Mouse (Mus musculus) limb, embryonic 13.5 days (tissue): ENCODE data around the gene Kcnmb2. TPM values are rescaled to one million over a fixed set of nuclear protein-coding genes. Genes with fewer than 3 reads are reported as not detected.
A peak's percentile ranks its signal among the peaks of the same experiment; 100 is the strongest.

Experiments used
- ATAC-seq: fragments of 200-750 bp; cut with Nextera tagmentation; 2 replicates; pipeline ENCODE4 v1.8.0; 2017; ENCODE audit warnings: low read depth, moderate number of reproducible peaks, moderate TSS enrichment; ENCODE audit not compliant: low FRiP score
- H3K27ac ChIP-seq: fragments of 300-500 bp; sonication (generic); 2 replicates; pipeline ENCODE4 v1.5.1; 2015; ENCODE audit warnings: inconsistent platforms, mild to moderate bottlenecking, moderate library complexity
- H3K27me3 ChIP-seq: fragments of 300-500 bp; sonication (generic); 2 replicates; pipeline ENCODE4 v1.6.1; 2015; ENCODE audit warnings: mild to moderate bottlenecking, inconsistent platforms
- H3K36me3 ChIP-seq: fragments of 300-500 bp; sonication (generic); 2 replicates; pipeline ENCODE4 v1.6.1; 2015; ENCODE audit warnings: inconsistent platforms, mild to moderate bottlenecking, moderate library complexity
- H3K4me1 ChIP-seq: fragments of 300-500 bp; sonication (generic); 2 replicates; pipeline ENCODE4 v1.6.1; 2015; ENCODE audit warnings: inconsistent platforms
- H3K4me2 ChIP-seq: fragments of 300-500 bp; sonication (generic); replicated peaks from 2 replicates; pipeline ENCODE4 v1.6.1; 2015; ENCODE audit warnings: inconsistent platforms, mild to moderate bottlenecking, moderate library complexity
- H3K4me3 ChIP-seq: fragments of 300-500 bp; sonication (generic); 2 replicates; pipeline ENCODE4 v1.5.1; 2015; ENCODE audit warnings: moderate library complexity, mild to moderate bottlenecking, inconsistent platforms
- H3K9ac ChIP-seq: fragments of 300-500 bp; sonication (generic); 2 replicates; pipeline ENCODE4 v1.6.1; 2015; ENCODE audit warnings: mild to moderate bottlenecking, inconsistent platforms
- H3K9me3 ChIP-seq: fragments of 300-500 bp; sonication (generic); 2 replicates; pipeline ENCODE4 v1.6.1; 2016; ENCODE audit warnings: inconsistent platforms
- WGBS: fragments of 180-500 bp; shearing (Covaris S2); methylation state at CpG from one replicate; pipeline ENCODE4 v1.1.7; 2015; 5-methylcytosine and 5-hydroxymethylcytosine counted together
- polyA plus RNA-seq: library from polyadenylated mRNA; unstranded; fragments of >200 nt; fragmentation: Nextera tagmentation; extraction: Ambion mirVana; gene quantifications from 2 replicates; pipeline ENCODE4 v1.2.1, GENCODE M21; 2015

The Kcnmb2 gene
- polyA plus RNA-seq, 1 experiment from 2014 or later, result 1.0 TPM

- WGBS, result 61% methylated on average over 6 of the region's 6 CpGs
- Histone ChIP-seq H3K27me3 (no peaks in the 10 kb centered on the region), H3K9ac (no peak overlapping the region), H3K4me2 (no peak overlapping the region), H3K27ac (no peak overlapping the region), H3K4me1 (peaks cover under 1% of the 10 kb centered on the region), H3K9me3 (no peaks in the 10 kb centered on the region), H3K36me3 (no peaks in the 10 kb centered on the region), H3K4me3 (no peak overlapping the region)
- ATAC-seq, result no peak
Measured at GRCm38 (mm10) chr3:32180519-32180918, 278.2 kb downstream of the Kcnmb2 start.

- Histone ChIP-seq H3K4me3 (no peak overlapping the region), H3K27me3 (no peaks in the 10 kb centered on the region), H3K4me1 (peaks cover 6% of the 10 kb centered on the region), H3K27ac (no peak overlapping the region; the same call in 1 of the 2 replicates), H3K9ac (no peak overlapping the region), H3K9me3 (no peaks in the 10 kb centered on the region), H3K4me2 (no peak overlapping the region), H3K36me3 (no peaks in the 10 kb centered on the region)
- 15% methylated on average over 2 of the region's 2 CpGs for WGBS
- ATAC-seq, result peak; percentile 73
Measured at GRCm38 (mm10) chr3:32185855-32186522, 283.7 kb downstream of the Kcnmb2 start.

GRCm38 (mm10) chr3:32188521-32188920 lies 286.2 kb downstream of the Kcnmb2 start:
- H3K4me2 ChIP-seq, result no peak overlapping the region
- H3K9ac ChIP-seq, result no peak overlapping the region
- peaks cover 6% of the 10 kb centered on the region for H3K4me1 ChIP-seq
- no peaks in the 10 kb centered on the region for H3K27me3 ChIP-seq
- H3K9me3 ChIP-seq, result no peaks in the 10 kb centered on the region
- no peak overlapping the region for H3K27ac ChIP-seq
- H3K36me3 ChIP-seq, result no peaks in the 10 kb centered on the region
- ATAC-seq, result no peak
- H3K4me3 ChIP-seq, result no peak overlapping the region
- WGBS, result 38% methylated on average over 5 of the region's 5 CpGs

- Histone ChIP-seq H3K4me3 (no peak overlapping the region), H3K27ac (no peak overlapping the region), H3K4me1 (peaks cover 6% of the 10 kb centered on the region), H3K36me3 (no peaks in the 10 kb centered on the region), H3K9ac (no peak overlapping the region), H3K4me2 (no peak overlapping the region), H3K27me3 (no peaks in the 10 kb centered on the region), H3K9me3 (no peaks in the 10 kb centered on the region)
- WGBS, result 91% methylated on average over 2 of the region's 2 CpGs
- ATAC-seq, result no peak
Measured at GRCm38 (mm10) chr3:32188955-32189354, 286.6 kb downstream of the Kcnmb2 start.

GRCm38 (mm10) chr3:32189956-32190355 lies 287.6 kb downstream of the Kcnmb2 start:
- 55% methylated on average over 5 of the region's 5 CpGs for WGBS
- no peak overlapping the region for H3K9ac ChIP-seq

GRCm38 (mm10) chr3:32194014-32194413 lies 291.7 kb downstream of the Kcnmb2 start:
- H3K9ac ChIP-seq, result no peak overlapping the region
- H3K9me3 ChIP-seq, result no peaks in the 10 kb centered on the region
- H3K4me1 ChIP-seq, result peaks cover 9% of the 10 kb centered on the region; the same call in 1 of the 2 replicates
- ATAC-seq, result no peak
- 69% methylated on average over 5 of the region's 5 CpGs for WGBS
- H3K27ac ChIP-seq, result no peak overlapping the region
- H3K27me3 ChIP-seq, result no peaks in the 10 kb centered on the region
- no peak overlapping the region for H3K4me2 ChIP-seq
- no peaks in the 10 kb centered on the region for H3K36me3 ChIP-seq
- no peak overlapping the region for H3K4me3 ChIP-seq

More at GRCm38 (mm10) chr3:32189956-32190355, 287.6 kb downstream of the Kcnmb2 start:
- Histone ChIP-seq H3K9me3 (no peaks in the 10 kb centered on the region), H3K27me3 (no peaks in the 10 kb centered on the region), H3K36me3 (no peaks in the 10 kb centered on the region), H3K4me3 (no peak overlapping the region), H3K4me2 (no peak overlapping the region), H3K4me1 (peaks cover 6% of the 10 kb centered on the region), H3K27ac (no peak overlapping the region)
- no peak for ATAC-seq

DNA sequence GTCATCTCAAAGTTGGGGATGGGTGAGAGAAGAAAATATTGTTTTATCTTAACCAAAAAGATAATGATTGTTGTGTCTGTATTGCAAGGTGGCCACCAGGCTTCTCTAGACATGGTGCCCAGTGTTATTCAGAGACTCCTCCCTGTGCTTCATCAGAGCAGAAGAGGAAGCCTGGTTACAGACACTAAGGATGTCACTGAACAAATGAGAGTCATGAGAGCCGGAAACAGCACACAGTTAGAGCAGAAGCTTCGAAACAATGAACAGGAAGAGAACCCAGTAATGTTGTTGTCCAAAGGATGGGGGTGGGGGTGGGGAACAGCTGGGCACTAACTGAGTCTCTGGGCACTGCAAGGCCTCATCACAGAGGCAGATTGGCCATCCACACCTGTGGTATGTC lies 324.4 kb downstream of the Kcnmb2 start:
- Histone ChIP-seq H3K9ac (no peak overlapping the region), H3K9me3 (no peaks in the 10 kb centered on the region), H3K27me3 (no peaks in the 10 kb centered on the region), H3K4me2 (no peak overlapping the region), H3K4me1 (no peaks in the 10 kb centered on the region), H3K27ac (no peak overlapping the region), H3K36me3 (no peaks in the 10 kb centered on the region), H3K4me3 (no peak overlapping the region)
- ATAC-seq, result no peak
- 94% methylated on average over 2 of the region's 2 CpGs for WGBS

GRCm38 (mm10) chr3:32236766-32237165 lies 334.5 kb downstream of the Kcnmb2 start:
- H3K4me3 ChIP-seq, result no peak overlapping the region
- no peak overlapping the region for H3K27ac ChIP-seq
- no peak for ATAC-seq
- H3K36me3 ChIP-seq, result no peaks in the 10 kb centered on the region
- no peak overlapping the region for H3K4me2 ChIP-seq
- 85% methylated on average over 5 of the region's 5 CpGs for WGBS
- H3K9ac ChIP-seq, result no peak overlapping the region
- no peaks in the 10 kb centered on the region for H3K27me3 ChIP-seq
- H3K4me1 ChIP-seq, result no peaks in the 10 kb centered on the region
- no peaks in the 10 kb centered on the region for H3K9me3 ChIP-seq
